Mouse (Mus musculus) CH12.LX (cell line): ENCODE data around the gene Gm1123.

Experiments
- CHD1 ChIP-seq: IDR thresholded peaks from 2 replicates; pipeline ENCODE4 v1.6.1; 2012; ENCODE audit warnings: low read depth, low read length, improper control_type of control experiment, inconsistent platforms
- CTCF ChIP-seq, 2 experiments: IDR thresholded peaks in 1 of 2; conservative IDR thresholded peaks in 1 of 2; 2 replicates each; pipeline ENCODE4 v1.5.1; 2011 to 2012; ENCODE audit warnings: low read depth in 2 of 2, low read length in 2 of 2, improper control_type of control experiment in 1 of 2, inconsistent platforms in 1 of 2, mild to moderate bottlenecking in 1 of 2, moderate library complexity in 1 of 2
- E2F4 ChIP-seq: IDR thresholded peaks from 2 replicates; pipeline ENCODE4 v1.6.1; 2011; ENCODE audit warnings: low read depth, low read length, improper control_type of control experiment; ENCODE audit not compliant: insufficient replicate concordance
- MAZ ChIP-seq: IDR thresholded peaks from 2 replicates; pipeline ENCODE4 v1.6.1; 2012; ENCODE audit warnings: low read depth, mild to moderate bottlenecking, inconsistent platforms, low read length, improper control_type of control experiment, moderate library complexity
- POLR2A ChIP-seq: IDR thresholded peaks from 2 replicates; pipeline ENCODE4 v1.6.1; 2011; ENCODE audit warnings: low read depth, mild to moderate bottlenecking, improper control_type of control experiment, low read length
- TCF12 ChIP-seq: IDR thresholded peaks from 2 replicates; pipeline ENCODE4 v1.6.1; 2014; ENCODE audit warnings: low read depth, mild to moderate bottlenecking, inconsistent platforms, low read length, improper control_type of control experiment

DNA sequence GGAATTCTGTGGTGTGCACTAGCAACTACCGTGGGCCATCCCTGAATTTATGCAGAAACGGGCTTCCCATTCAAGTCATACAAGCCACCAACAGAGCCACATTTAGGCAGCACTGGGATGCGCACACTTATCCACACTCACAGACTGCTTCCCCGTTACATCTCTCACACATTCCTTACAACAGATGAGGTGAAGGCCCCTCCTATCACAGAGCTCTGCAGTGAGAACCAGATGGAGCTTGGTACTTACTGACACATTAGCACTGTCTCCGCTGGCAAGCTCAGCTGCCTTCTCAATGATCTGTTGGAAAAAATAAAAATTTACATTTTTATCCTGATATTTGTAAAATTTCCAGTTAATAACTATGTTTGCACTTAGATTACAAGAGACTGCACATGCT is 29.8 kb upstream of the Gm1123 start:
- TF ChIP-seq E2F4, result no peak
- no peak for TF ChIP-seq CTCF (conservative IDR thresholded peaks at IDR 0.05 in 1 of 2, IDR thresholded peaks at IDR 0.05 in 1 of 2; ENCODE audit: low read depth in 2 of 2, low read length in 2 of 2)
- no peak for TF ChIP-seq TCF12
- no peak for TF ChIP-seq CHD1
- TF ChIP-seq POLR2A, result no peak
- no peak for TF ChIP-seq MAZ
